Mouse (Mus musculus) urinary bladder, postnatal 10 days (tissue): Measurements from ENCODE around the gene Patz1.

Experiments used
- DNase-seq: peaks from one replicate; pipeline ENCODE4 v3.0.0; 2022; ENCODE audit warnings: low spot score

The Patz1 gene

DNA sequence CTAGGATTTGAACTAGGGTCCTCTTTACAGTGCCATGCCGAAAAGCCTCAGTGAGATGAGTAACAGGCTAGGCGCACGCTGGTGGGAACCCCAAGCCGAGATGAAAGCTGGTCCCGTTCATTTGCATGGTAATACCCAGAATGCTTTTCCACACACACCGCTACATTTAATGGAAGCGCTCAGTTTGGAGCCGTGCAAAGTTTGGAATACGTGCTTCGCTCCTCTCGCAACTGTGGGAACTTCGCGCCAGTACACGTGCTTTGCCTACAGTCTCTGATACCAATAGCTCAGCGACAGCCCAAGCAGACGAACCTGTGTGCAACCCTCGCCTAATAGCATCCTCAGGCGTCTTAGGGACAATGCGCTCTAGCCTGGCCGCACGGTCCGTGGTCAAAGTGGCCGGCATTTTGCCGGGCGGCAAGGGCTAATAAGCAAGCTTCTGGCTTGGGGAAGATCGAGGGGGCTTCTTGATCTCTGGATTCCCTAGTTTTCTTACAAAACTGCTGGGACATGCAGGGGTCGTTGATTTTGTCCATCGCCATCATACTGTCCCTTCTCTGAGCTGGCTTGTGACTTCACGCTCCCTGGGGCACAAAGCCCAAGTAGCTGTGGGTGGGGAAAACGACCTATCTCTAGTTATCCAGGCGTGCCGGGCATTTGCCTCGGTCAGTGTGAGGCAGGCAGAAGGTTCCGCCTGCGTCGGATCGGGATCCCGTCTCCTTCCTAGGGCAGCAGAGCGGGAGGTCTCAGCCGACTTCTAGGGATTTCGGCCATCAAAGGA, at the start of gene Patz1:
Patz1 (plus strand) TSS at position 354 of the 781 bp plus-strand sequence.
- DNase-seq: no peak

DNA sequence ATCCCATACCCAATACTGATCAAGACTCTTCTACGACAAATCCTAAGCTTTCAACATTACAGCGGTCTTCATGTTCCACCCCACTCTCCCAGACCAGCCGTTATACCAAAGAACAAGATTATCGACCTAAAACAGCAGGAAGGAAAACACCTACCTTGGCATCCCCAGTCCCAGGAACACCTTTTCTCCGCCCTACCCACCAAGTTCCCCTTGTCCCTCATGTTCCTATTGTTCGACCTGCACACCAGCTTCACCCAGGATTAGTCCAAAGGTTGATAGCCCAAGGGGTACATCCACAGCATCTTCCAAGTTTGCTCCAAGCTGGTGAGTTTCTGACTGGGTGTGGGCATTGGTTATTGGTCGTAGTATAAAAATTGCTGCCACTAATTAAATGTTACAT, 46.3 kb upstream of the Patz1 start:
- DNase-seq: no peak

DNA sequence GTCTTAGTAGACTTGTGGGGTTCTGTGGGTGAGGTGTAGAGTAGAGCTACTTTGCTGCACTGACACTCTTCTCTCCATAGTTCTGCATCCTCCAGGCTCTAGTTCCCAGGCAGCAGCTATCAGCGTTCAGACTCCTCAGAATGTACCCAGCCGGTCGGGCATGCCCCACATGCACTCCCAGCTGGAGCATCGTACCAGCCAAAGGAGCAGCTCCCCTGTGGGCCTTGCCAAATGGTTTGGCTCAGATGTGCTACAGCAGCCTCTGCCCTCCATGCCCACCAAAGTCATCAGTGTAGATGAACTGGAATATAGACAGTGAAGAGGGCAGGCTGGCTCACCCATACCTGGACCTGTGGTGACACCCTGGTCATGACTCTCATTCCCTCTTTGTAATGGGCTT, 44.9 kb upstream of the Patz1 start:
- no peak for DNase-seq

DNA sequence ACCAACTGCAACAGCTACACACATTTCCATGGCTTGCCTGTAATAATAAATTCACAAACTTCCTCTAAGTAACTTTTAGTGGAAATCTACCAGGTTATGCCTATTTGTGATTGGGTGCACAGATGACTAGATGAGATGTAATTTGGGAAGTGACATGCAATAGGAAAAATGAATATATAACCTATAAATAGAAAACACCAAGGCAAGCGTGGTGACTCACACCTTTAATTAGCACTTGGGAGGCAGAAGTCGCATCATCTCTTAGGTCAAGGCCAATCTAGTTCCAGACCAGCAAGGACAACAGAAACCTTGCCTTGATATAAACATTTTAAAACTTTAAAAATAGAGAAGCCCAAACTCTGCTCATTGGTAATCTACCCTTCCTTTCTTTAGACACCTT, 41.3 kb upstream of the Patz1 start:
- no peak for DNase-seq

DNA sequence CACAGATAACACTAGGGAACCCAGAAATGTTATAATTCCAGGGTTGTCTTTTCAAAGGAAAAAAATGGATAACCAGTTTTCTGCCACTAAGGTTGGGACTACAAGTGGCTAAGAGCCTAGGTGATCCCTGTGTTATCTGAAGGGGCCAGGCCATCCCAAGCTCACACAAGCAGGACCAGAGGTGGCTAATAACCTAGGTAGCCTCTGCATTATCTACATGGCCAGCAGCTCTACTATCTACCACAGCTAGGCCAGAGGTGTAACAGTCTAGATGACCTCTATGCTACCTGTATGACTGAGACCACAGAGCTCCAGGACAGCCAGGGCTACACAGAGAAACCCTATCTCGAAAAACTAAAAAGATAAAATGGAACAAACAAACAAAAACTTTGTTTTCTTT, 29.1 kb upstream of the Patz1 start:
- no peak for DNase-seq

DNA sequence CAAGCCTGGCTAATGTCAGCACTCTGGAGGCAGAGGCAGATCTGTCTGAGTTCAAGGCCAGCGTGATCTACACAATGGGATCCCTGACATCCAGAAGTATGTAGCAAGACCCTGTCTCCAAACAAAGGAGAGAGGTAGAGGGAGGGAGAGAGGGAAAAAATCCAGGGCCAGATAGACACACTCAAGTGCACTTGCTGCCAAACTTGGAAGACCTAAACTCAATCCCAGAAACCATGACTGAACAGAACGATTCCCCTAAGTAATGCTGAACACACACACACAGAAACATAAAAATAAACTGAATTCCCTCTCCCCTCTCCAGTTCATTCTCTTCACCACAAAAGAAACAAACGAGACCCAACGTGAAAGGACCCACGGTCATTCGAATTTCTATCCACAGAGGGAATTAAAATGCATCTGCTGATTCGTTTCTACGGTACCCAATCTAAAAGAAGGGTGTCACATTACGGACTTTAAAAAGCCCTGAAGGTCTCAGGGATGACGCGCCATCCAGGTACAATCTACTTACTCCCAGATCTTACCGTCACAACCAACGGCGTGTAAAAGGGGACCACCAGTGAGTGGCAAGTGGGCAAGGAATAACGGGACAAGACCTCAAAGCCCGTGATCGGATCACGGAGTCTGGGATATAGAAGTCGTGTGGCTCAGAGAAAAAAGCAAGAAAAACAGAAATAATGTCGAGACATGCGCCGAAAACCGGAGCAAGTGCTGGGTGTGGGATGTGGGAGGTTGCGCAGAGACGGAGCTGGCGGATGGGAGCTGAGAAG, 23.2 kb upstream of the Patz1 start:
- DNase-seq: no peak

DNA sequence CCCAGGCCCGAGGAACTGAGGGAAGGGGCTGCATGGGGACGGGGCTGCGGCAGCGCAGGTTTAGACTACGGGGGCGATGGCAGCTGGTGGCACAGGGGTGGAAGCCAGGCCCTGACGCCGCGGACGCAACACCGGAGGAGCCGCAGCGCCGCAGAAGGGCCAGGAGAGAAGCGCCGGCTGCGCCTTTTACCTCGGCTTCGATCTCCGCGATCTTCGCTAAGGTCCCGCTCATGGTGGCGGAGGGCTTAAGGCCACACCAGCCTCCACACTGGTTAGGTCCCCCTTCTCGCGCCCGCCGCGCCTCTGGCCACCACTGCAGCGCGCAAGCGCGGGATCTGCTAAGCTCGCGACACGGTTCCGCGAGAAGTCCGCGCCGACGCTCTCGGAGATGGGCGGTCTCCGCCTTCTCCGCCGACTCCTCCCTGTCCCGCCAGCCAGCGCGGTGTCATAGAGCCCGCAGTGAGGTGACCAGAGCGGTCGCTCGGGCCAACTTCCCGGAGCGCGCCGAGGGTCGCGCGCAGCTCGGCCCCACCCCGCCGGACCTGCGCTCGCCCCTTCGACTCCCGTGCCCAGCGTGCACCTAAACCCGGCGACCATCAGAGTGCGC, 22.5 kb upstream of the Patz1 start, which contains the start of gene Drg1:
Drg1 (minus strand) TSS at position 337 of the 607 bp plus-strand sequence.
- DNase-seq: peak; percentile 77

DNA sequence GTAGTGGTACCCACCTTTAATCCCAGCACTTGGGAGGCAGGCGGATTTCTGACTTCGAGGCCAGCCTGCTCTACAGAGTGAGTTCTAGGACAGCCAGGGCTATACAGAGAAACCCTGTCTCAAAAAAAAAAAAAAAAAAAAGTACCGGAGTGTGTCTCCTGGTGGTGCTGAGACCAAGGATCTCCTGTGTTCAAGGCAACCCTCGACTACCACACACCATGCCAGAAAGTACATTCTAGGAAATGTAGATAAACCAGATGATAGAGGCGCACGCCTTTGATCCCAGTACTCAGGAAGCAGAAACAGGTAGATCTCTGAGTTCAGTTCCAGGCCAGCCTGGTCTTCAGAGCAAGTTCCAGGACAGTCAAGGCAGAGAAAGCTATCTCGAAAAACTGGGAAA, 21.5 kb upstream of the Patz1 start:
- no peak for DNase-seq

DNA sequence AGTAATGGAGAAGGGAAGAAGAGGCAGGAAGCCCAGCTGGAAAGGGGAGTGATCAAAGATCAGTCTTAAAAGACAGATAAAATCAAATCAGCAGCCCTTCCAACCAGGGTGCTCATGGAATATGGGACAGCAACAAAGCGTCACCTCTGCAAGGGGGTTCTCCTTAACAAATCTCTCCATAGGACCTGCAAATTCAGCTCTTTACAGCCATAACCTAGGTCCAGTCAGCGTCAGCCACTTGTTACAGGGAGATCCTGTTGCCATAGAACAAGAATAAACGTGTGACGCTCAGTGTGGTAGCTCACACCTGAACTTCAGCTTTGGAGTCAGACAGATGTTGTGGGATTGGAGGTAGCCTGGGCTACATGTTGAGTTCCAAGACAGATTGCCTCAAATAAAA, 19.4 kb upstream of the Patz1 start:
- no peak for DNase-seq

DNA sequence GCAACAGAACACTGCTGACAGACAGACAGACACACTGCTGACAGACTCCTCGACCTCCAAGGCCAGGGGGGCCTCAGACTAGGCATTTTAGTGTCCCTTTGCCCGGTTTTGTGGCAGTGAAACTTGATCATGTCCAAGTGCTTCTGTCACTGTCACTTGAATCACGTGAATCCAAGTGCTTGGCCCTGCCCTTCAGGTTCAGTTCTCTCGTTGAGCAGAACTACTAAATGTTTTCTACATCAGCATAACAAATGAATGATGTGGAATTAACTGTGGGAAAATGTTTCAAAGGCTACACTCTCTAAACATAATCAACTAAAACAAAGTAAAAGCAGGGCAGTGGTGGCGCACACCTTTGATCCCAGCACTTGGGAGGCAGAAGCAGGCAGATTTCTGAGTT, 10.3 kb upstream of the Patz1 start:
- DNase-seq: no peak

DNA sequence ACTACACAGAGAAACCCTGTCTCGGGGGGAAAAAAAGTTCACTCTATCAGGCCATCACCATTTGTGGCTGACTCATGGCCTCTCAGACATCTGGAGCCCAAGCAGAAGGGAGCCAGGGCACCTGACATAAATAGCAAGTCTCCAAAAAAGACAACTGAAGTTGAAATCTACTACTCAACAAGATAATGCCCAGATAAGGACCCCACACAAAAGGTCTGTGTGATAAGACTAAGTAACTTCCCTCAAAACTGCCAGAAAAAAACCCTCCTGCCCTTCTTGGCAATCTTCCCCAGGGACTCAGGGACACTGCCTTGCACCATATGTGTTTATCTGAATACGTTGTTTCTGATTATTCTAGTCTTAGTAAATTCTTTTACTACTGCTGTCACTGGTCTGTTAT, 8.9 kb upstream of the Patz1 start:
- no peak for DNase-seq

DNA sequence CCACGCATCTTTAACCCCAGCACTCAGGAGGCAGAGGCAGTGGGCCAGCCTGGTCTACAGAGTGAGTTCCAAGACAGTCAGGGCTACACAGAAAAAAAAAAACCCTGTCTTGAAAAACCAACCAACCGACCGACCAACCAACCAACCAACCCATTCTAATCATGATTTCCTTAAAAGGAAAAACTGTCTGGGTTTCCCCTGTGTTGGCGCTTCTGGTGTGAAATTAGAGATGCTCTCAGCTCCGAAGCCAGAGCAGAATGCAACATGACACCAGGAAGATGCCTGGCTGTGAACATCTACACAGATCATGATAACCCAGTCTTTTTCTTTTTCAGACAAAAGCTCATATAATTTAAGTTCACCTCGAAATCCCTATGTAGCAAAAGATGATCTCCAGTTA, 5.8 kb upstream of the Patz1 start:
- DNase-seq: no peak

DNA sequence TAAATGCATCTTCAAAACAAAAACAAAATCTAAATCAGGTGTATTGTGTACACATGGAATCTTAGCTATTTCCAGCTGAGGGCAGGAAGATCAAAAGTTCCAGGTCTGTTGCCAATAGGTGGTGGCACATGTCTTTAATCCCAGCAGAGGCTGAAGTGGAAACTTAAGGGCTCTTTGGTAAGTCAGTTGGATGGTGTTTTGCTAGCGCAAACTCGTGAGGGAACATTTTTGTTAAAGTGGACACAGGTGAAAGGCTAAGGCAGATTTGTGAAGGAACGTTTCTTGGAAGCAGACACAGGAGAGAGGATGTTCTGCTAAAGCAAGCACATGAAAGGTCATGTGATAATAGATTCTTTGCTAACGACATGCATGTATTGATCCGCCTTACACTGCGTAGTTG, 5.0 kb upstream of the Patz1 start:
- no peak for DNase-seq

DNA sequence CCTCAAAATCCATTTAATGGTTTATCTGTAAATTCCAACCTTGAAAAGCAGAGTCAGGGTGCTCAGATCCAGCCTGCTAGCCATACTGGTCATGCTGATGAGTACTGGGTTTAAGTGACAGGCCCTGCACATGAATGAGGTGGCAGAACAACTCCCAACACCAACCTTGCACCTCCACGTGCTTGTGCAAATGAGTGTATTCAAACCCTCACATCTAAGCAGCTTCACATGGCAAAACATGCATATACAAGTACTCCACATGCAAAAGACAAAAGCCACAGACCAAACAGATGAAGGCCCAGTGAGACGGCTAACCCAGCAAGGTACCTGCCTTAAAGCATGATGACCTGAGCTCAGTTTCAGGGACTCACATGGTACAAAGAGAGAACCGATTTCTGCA, 2.7 kb upstream of the Patz1 start:
- no peak for DNase-seq

DNA sequence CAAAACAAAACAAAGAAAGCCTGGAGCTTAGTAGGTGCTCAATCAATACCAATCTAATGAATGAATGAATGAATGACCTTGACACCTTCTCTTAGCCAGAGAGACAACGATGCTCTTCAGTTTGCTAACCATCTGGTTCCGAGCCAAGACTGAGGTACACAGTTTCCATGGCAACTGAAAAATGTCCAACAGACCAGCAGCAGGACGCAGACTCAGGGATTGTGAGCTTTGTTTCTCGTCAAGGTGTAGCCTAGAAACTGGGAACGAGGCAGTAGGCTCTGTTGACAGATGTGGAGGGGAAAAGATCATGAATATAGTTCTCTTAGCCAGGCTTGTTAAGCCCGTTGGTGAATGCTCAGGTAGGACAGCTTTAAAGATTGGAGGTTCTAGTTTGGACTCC, 1.5 kb upstream of the Patz1 start:
- no peak for DNase-seq

DNA sequence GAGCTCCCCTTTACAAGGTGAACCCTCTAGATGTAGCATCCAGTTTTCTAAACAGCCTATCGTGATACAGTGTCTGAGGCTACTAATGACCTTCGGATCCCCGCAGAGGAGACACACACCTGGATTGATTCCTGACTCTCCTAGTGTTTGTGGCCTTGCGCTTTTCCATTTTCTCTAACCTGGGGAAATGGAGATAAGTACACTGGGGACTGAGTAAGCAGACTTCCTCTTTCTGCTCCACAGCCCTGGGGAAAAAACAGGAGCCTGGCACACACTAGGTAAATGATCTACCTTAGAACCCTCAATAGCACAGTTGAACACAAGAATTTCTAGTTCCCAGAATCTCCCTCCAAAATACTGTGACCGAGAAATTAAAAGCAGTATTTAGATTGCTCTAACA, 753 bp upstream of the Patz1 start:
- DNase-seq: no peak

DNA sequence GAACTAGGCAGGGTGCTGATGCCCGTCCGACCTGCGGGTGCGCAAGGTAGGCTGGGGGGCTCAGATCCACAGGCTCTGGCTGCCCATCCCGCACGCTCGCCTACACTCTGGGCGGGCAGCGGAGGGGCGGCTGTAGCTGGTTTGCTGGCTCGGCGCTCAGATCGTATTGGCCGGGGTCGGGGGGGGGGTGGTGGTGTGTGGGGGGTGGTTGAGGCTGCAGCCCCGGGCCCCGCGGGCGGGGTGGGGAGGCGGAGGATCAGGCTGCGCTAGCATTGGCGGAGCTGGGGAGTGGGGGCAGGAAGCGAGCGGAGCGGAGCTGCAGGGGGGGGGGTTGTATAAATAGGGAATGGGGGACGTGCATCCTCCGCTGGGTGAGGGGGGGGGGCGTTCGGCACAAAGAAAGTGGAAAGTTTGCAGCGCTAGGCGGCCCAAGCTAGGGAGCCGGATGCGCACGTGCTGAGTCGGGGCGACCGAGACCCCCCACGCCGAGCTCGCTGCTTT, 678 bp downstream of the Patz1 start:
- no peak for DNase-seq

DNA sequence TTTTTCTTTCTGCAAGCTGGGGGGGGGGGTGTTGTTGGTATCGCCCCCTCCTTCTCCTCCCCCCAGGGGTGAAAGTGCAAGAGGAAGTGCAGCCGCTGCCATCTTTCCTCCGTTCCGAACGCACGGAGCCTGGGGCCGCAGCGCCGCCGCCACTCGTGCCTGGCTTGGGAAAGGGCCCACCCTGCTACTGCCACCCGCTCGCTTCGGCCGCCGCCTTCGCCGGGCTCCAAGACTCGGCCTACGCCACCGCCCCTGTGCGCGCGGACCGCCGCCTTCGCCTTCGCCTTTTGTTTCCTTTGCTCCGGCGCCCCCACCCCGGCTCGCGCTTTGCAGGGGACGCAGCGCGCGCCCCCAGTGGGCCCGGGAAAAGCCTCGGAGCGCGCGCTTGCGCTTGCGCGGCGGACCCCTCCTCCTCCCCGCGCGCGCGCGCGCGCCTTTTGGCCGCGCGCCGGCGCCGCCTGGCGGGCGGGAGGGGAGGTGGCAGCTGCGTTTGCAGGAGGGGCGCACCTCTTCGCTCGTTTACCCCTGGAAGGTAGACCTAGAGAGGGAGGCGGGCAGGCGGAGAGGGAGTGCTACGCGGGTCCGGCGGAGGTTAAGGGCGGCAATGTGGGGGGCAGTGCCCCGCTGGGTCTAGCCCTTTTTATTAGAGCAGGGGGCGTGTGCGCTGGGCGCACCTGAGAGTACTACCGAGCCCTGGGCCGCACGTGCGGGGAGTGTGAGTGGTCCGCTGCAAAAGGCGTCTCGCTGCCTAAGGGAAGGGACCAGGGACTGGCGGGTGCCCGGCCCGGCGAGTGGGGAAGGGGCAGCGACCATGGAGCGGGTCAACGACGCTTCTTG, 1.3 kb downstream of the Patz1 start:
- DNase-seq: no peak

DNA sequence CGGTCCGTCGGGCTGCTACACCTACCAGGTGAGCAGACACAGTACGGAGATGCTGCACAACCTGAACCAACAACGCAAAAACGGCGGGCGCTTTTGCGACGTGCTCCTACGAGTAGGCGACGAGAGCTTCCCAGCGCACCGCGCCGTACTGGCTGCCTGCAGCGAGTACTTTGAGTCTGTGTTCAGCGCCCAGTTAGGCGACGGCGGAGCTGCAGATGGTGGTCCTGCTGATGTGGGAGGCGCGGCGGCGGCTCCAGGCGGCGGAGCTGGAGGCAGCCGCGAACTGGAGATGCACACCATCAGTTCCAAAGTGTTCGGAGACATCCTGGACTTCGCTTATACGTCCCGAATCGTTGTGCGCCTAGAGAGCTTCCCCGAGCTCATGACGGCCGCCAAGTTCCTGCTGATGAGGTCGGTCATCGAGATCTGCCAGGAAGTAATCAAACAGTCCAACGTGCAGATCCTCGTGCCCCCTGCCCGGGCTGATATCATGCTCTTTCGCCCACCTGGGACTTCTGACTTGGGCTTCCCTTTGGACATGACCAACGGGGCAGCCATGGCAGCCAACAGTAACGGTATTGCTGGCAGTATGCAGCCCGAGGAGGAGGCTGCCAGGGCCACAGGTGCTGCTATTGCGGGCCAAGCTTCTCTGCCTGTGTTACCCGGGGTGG, 2.1 kb downstream of the Patz1 start:
- DNase-seq: no peak

DNA sequence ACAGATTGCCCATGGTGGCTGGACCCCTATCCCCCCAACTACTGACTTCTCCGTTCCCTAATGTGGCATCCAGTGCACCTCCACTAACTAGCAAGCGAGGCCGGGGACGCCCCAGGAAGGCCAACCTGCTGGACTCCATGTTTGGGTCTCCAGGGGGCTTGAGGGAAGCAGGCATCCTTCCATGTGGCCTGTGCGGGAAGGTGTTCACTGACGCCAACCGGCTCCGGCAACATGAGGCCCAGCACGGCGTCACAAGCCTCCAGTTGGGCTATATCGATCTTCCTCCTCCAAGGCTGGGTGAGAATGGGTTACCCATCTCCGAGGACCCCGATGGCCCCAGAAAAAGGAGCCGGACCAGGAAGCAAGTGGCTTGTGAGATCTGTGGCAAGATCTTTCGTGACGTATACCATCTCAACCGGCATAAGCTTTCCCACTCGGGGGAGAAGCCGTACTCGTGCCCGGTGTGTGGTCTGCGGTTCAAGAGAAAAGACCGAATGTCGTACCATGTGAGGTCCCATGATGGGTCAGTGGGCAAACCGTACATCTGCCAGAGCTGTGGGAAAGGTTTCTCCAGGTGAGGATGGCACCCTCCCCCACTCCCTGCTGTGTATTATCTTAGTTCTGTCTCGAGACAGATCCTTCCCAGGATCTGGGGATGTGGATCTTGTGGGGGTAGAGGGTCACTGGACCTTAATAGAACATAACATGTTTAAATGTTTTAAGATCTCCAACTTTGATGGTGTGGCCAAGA, 2.8 kb downstream of the Patz1 start:
- DNase-seq: no peak

DNA sequence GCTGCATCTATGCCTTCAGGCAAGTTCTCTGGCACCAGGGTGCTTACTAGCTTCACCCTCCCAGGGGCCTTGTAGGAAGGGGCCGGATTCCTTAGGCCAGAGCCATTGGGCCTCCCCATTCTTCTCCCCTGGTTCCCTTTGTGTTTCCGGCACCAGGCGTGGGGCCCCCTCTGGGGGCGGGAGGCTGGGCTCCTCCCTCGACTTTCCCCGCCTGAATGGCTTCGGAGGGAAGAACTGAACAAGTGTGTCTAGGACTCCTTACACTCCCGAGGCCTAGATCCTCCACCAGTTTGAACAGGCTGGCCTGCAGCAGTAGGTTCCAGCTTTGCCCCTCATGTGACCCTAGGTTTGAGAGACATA, 3.4 kb downstream of the Patz1 start:
- DNase-seq: no peak
